Comparison of ENCODE assay signal across 26 mouse cellular contexts in the genomic region with DNA sequence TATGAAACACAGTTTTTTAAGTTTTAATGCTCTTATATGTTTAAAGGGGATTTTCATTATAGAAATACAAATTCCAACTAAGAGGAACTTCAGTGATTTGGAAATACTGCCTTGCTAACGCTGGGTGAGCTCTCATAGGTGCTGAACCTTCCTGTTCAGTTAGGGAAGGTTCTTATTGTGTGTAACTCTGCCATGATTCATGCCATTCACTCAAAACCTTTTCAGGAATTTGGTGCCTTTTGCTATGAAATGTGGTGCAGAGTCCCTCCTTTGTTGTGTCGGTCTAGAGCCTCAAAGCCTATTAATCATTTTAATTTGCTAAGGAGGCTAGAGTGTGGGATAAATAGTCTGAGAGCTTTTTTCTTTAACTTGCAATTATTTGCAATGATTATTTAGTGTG.
"Had no signal": no experiment of that assay in that cellular context is flagged by ENCODE, and none has a peak within 500 bp of the region (broad histone marks: within the 10 kb centered on the region; RNA-seq: fewer than 3 reads in every experiment).

No protein-coding gene starts in this region.

- DNase-seq: cerebellum, adult 9-11 months; cerebellum, postnatal 10 days; cerebellum, postnatal 14 days; cerebellum, postnatal 25 days; cerebellum, postnatal 36 days; embryo, embryonic 11 days; forebrain, postnatal 0 days; gastrocnemius, adult 2 months; gastrocnemius, postnatal 10 days; gastrocnemius, postnatal 14 days; gastrocnemius, postnatal 25 days; gastrocnemius, postnatal 36 days; heart, adult 11 months; heart, adult 18-20 months; heart, adult 2 months had no signal

- H3K9ac ChIP-seq: embryonic facial prominence, embryonic 12.5 days; embryonic facial prominence, embryonic 13.5 days; embryonic facial prominence, embryonic 15.5 days; forebrain, embryonic 12.5 days; forebrain, embryonic 13.5 days; forebrain, embryonic 15.5 days; forebrain, postnatal 0 days had no signal

- H3K27ac ChIP-seq: embryonic facial prominence, embryonic 10.5 days; embryonic facial prominence, embryonic 12.5 days; embryonic facial prominence, embryonic 13.5 days; embryonic facial prominence, embryonic 15.5 days; forebrain, embryonic 10.5 days; forebrain, embryonic 12.5 days; forebrain, embryonic 13.5 days; forebrain, embryonic 15.5 days; gastrocnemius, adult 2 months; heart, adult 2 months had no signal

- H3K36me3 ChIP-seq: embryonic facial prominence, embryonic 10.5 days; embryonic facial prominence, embryonic 12.5 days; embryonic facial prominence, embryonic 13.5 days; embryonic facial prominence, embryonic 15.5 days; forebrain, embryonic 10.5 days; forebrain, embryonic 12.5 days; forebrain, embryonic 15.5 days had no signal

- H3K4me2 ChIP-seq: embryonic facial prominence, embryonic 12.5 days; embryonic facial prominence, embryonic 13.5 days; embryonic facial prominence, embryonic 15.5 days; forebrain, embryonic 12.5 days; forebrain, embryonic 13.5 days; forebrain, embryonic 15.5 days had no signal

- H3K9me3 ChIP-seq: embryonic facial prominence, embryonic 10.5 days; embryonic facial prominence, embryonic 12.5 days; embryonic facial prominence, embryonic 13.5 days; embryonic facial prominence, embryonic 15.5 days; forebrain, embryonic 10.5 days; forebrain, embryonic 12.5 days; forebrain, embryonic 13.5 days; forebrain, embryonic 15.5 days had no signal

- H3K4me3 ChIP-seq: embryonic facial prominence, embryonic 10.5 days; embryonic facial prominence, embryonic 12.5 days; embryonic facial prominence, embryonic 13.5 days; embryonic facial prominence, embryonic 15.5 days; erythroblast, embryonic 14.5 days; forebrain, embryonic 10.5 days; forebrain, embryonic 12.5 days; forebrain, embryonic 13.5 days; forebrain, embryonic 15.5 days; gastrocnemius, adult 2 months; heart, adult 2 months had no signal

- H3K4me1 ChIP-seq: embryonic facial prominence, embryonic 10.5 days; embryonic facial prominence, embryonic 12.5 days; embryonic facial prominence, embryonic 13.5 days; embryonic facial prominence, embryonic 15.5 days; forebrain, embryonic 10.5 days; forebrain, embryonic 12.5 days; forebrain, embryonic 13.5 days; forebrain, embryonic 15.5 days had no signal

- ATAC-seq: forebrain, embryonic 13.5 days; forebrain, embryonic 14.5 days; forebrain, embryonic 15.5 days; forebrain, embryonic 16.5 days; forebrain, postnatal 0 days had no signal

- H3K27me3 ChIP-seq: embryonic facial prominence, embryonic 12.5 days; embryonic facial prominence, embryonic 13.5 days; embryonic facial prominence, embryonic 15.5 days; forebrain, embryonic 12.5 days; forebrain, embryonic 13.5 days; forebrain, embryonic 15.5 days had no signal
